Mouse (Mus musculus): ENCODE measurements around the gene Cep112. TPM values are rescaled to one million over a fixed set of nuclear protein-coding genes. Genes with fewer than 3 reads are reported as not detected.

The Cep112 gene
- polyA plus RNA-seq, 1 experiment: 1.3 TPM

DNA sequence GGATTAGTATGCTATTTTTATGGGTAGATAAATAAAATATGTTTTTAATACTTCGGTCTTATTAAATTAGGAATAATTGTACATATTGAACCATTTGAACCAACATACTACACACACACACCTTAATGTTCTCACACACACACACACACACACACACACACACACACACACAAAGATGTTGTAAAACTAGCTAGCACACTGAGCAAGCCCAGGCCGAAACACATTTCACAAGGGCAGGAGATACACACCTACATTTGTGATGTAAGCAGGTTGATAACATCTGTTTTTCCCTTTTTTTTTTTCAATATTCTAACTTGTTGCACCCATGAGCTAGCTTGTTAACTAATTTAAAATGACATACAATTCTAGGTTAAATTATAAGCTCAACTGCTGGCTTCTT lies 327.8 kb downstream of the Cep112 start:
- no peaks in the 10 kb centered on the region for H3K27me3 ChIP-seq (ENCODE audit: control insufficient read depth, insufficient read depth, low read length)
- WGBS: 89% methylated on average over 2 of the region's 2 CpGs
- peaks cover 5% of the 10 kb centered on the region; the same call in 1 of the 2 replicates for H3K4me1 ChIP-seq (ENCODE audit: control insufficient read depth, insufficient read depth, low read length)
- no peak for DNase-seq
- no peak for TF ChIP-seq CTCF (IDR thresholded peaks at IDR 0.05; ENCODE audit: borderline replicate concordance, insufficient read depth, low read depth, low read length)
- no peak for TF ChIP-seq POLR2A (IDR thresholded peaks at IDR 0.05; ENCODE audit: borderline replicate concordance, insufficient read depth, low read length)
- no peak overlapping the region for H3K27ac ChIP-seq (ENCODE audit: insufficient read depth, low read length)
- no peak overlapping the region for H3K4me3 ChIP-seq (replicated peaks; ENCODE audit: insufficient read depth, low read depth, low read length)

DNA sequence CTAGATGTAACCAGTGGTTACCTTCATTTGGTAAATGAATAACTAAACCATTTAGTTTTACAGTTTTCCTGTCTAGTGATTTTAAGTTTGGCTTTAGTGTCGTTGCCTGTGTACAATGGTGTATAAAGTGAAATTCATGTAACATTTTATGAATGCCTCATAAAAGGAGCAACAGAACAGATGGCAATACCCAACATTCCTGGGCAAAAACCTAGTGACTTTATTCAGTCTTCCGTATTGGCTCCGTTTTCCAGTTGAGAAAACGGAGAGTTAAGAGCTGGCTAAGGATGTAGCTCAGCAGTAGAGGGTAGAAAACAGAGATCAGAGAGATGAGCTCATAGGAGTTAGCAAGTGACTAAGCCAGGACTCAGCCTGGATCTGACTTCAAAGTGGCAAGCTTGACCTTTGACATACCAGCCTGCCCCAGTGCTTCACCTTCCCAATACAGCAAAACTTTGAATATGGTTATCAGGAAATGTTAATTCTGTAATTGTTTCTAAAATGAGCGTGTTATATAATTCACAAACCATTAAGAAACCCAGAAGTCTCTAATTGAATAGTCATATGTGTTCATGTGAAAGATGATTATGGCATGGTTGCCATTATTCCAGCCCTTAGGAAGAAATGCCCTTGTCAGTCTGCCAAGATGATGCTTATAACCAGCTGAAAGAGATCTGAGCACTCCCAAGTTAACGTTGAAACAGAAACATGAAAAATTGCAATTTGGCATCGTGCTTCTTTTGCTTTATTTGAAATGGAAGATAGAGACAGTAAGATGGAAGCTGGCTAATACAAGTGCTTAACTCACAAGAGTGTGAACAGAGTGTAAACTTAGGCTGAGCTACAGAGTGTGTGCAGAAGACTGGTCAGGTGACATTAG lies 328.6 kb downstream of the Cep112 start:
- H3K4me3 ChIP-seq (replicated peaks; ENCODE audit: insufficient read depth, low read depth, low read length): no peak overlapping the region
- TF ChIP-seq CTCF (IDR thresholded peaks at IDR 0.05; ENCODE audit: borderline replicate concordance, insufficient read depth, low read depth, low read length) (no peak), POLR2A (IDR thresholded peaks at IDR 0.05; ENCODE audit: borderline replicate concordance, insufficient read depth, low read length) (no peak)
- WGBS: 42% methylated on average over 7 of the region's 7 CpGs
- H3K4me1 ChIP-seq (ENCODE audit: control insufficient read depth, insufficient read depth, low read length): peaks cover 5% of the 10 kb centered on the region; the same call in 1 of the 2 replicates
- DNase-seq: no peak
- no peak overlapping the region for H3K27ac ChIP-seq (ENCODE audit: insufficient read depth, low read length)
- no peaks in the 10 kb centered on the region for H3K27me3 ChIP-seq (ENCODE audit: control insufficient read depth, insufficient read depth, low read length)

DNA sequence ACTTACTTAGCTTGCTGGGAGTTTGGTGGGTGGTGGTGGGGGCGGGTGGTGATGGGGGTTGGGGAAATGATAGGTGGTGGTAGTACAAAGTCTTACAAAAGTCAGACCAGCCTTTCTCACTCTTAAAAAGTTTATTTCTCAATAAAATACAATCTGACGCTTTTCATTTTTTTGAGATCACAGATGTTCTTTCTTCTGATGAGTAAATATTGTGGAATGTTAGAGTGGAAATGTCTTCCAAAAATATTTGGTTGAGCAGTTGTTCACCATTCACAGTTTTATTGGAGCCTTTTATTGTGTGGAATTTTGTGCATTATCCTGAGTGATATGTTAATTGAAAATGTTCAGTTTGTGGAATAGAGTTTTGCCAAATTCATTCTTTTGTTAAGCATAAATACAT lies 332.2 kb downstream of the Cep112 start:
- H3K27ac ChIP-seq (ENCODE audit: insufficient read depth, low read length): no peak overlapping the region
- 96% methylated on average over 2 of the region's 2 CpGs for WGBS
- no peak for DNase-seq

DNA sequence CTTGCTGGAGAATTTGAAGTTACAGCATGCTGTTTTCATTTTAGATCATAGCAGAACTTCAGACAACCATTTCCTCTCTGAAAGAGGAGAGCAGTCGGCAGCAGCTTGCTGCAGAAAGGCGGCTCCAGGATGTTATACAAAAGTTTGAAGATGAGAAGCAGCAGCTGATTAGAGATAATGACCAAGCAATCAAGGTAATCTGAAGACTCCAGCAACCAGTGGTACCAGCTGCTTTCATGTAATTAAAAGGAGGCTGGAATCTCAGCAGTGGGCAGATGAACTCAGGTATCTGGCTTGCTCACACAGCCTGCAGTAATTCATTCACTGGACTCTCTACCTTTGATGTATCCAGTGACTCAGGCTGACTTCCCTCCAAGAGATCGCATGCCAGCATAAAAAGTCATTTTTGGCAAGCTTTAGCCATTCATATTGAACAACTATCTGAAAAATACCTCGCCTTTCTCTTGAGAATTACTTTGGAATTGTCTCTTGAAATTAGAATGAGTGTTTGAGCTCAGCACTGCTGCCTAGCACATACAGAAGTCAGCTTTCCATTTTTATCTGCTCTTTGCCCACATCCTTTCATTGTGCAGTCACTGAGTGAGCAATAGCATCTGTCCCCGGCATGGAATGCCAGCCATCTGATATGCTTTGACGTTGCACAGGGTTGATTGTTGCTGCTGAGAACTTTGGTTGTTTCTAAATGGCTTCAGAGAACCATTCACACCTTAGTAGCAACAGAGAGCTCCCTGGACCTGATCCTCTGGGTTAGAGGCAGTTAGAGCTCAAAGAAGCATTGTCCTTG lies 332.8 kb downstream of the Cep112 start:
- DNase-seq: no peak
- no peak for TF ChIP-seq CTCF (IDR thresholded peaks at IDR 0.05; ENCODE audit: borderline replicate concordance, insufficient read depth, low read depth, low read length)
- no peak for TF ChIP-seq POLR2A (IDR thresholded peaks at IDR 0.05; ENCODE audit: borderline replicate concordance, insufficient read depth, low read length)
- 46% methylated on average over 6 of the region's 6 CpGs for WGBS
- no peak overlapping the region for H3K4me3 ChIP-seq (replicated peaks; ENCODE audit: insufficient read depth, low read depth, low read length)
- no peaks in the 10 kb centered on the region; the same call in 1 of the 2 replicates for H3K4me1 ChIP-seq (ENCODE audit: control insufficient read depth, insufficient read depth, low read length)
- no peaks in the 10 kb centered on the region for H3K27me3 ChIP-seq (ENCODE audit: control insufficient read depth, insufficient read depth, low read length)
- no peak overlapping the region for H3K27ac ChIP-seq (ENCODE audit: insufficient read depth, low read length)

More for the DNA sequence above, 332.2 kb downstream of the Cep112 start:
- TF ChIP-seq CTCF (IDR thresholded peaks at IDR 0.05; ENCODE audit: borderline replicate concordance, insufficient read depth, low read depth, low read length) (no peak), POLR2A (IDR thresholded peaks at IDR 0.05; ENCODE audit: borderline replicate concordance, insufficient read depth, low read length) (no peak)
- no peak overlapping the region for H3K4me3 ChIP-seq (replicated peaks; ENCODE audit: insufficient read depth, low read depth, low read length)
- no peaks in the 10 kb centered on the region; the same call in 1 of the 2 replicates for H3K4me1 ChIP-seq (ENCODE audit: control insufficient read depth, insufficient read depth, low read length)
- H3K27me3 ChIP-seq (ENCODE audit: control insufficient read depth, insufficient read depth, low read length): no peaks in the 10 kb centered on the region

DNA sequence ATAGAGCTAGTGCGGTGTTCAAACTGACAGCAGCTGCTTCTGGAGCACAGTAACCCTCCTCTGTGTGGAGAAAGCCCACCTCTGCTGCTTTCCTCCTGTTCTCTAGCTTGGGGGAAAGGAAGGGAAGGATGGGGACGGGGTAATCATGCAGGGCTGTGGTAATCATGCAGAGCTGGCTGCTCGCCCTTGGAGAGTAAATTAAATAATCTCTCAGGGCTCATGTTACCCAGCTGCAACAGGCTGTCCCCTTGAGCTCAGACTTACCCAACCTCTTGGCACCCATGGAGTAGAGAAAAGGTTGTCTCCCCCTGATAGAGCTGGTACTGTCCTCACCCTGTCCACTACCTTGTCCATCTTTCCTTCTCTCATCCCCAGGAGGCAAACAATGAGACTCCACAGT lies 345.1 kb downstream of the Cep112 start:
- no peak for DNase-seq
- H3K4me1 ChIP-seq (ENCODE audit: control insufficient read depth, insufficient read depth, low read length): no peaks in the 10 kb centered on the region
- WGBS: 44% methylated on average over 3 of the region's 3 CpGs

DNA sequence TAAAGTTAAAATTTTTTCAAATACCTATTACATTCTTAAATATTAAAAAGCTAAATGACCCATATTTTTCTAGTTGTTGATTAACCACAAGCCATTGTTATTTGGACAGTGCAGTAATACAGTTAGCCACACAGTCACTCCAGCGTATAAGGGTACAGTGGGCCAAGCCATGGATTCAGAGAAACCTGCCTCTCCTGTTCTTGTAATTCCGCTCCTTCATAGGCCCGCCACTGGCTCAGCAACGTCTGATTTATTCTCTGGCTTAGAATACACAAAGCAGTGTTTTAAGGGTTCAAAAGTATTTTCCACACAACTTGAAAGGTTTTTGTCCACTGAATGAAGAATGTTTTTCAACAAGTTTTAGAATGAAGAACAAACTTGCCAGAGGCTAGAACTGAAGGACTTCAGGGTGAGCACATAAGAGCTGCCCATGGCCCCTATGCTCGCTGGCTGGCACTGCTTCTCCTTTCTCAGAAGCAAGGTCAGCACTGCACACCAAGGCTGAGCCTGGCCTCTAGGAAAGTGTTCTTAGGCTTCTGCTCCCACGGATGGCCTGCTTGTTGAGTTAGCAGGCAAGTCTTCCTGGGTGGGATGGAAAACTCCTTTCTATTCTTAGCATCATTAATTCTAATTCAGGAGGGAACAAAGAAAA lies 349.2 kb downstream of the Cep112 start:
- no peaks in the 10 kb centered on the region for H3K4me1 ChIP-seq (ENCODE audit: control insufficient read depth, insufficient read depth, low read length)

More for the DNA sequence above, 345.1 kb downstream of the Cep112 start:
- H3K4me3 ChIP-seq (replicated peaks; ENCODE audit: insufficient read depth, low read depth, low read length): no peak overlapping the region
- TF ChIP-seq POLR2A (IDR thresholded peaks at IDR 0.05; ENCODE audit: borderline replicate concordance, insufficient read depth, low read length): no peak
- TF ChIP-seq CTCF (IDR thresholded peaks at IDR 0.05; ENCODE audit: borderline replicate concordance, insufficient read depth, low read depth, low read length): no peak
- no peak overlapping the region for H3K27ac ChIP-seq (ENCODE audit: insufficient read depth, low read length)
- H3K27me3 ChIP-seq (ENCODE audit: control insufficient read depth, insufficient read depth, low read length): no peaks in the 10 kb centered on the region

DNA sequence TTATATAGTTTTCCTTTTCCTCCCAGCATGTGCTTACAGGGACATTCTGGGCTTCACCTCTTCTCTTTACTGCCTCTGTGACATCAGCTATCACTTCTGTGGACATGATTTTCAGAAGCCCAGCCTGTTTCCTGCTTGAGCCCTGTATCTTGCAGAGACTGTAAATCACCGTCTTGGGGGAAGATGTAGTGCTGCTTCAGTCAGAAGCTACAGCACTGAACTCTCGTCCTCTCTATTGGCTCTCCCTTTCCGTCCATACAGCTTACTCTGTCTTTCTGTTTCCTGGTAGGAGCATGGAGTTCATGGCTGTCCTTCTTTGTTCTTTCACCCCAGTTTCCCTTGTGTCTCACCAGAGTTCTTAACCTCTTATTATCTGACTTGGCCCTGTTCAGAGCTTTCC lies 352.2 kb downstream of the Cep112 start:
- H3K27ac ChIP-seq (ENCODE audit: insufficient read depth, low read length): no peak overlapping the region
- WGBS: 82% methylated on average over 3 of the region's 3 CpGs
- no peak for DNase-seq
- H3K4me3 ChIP-seq (replicated peaks; ENCODE audit: insufficient read depth, low read depth, low read length): no peak overlapping the region
- H3K27me3 ChIP-seq (ENCODE audit: control insufficient read depth, insufficient read depth, low read length): no peaks in the 10 kb centered on the region
- no peaks in the 10 kb centered on the region for H3K4me1 ChIP-seq (ENCODE audit: control insufficient read depth, insufficient read depth, low read length)
- TF ChIP-seq CTCF (IDR thresholded peaks at IDR 0.05; ENCODE audit: borderline replicate concordance, insufficient read depth, low read depth, low read length) (no peak), POLR2A (IDR thresholded peaks at IDR 0.05; ENCODE audit: borderline replicate concordance, insufficient read depth, low read length) (no peak)

More for the DNA sequence above, 349.2 kb downstream of the Cep112 start:
- Histone ChIP-seq H3K27me3 (ENCODE audit: control insufficient read depth, insufficient read depth, low read length) (no peaks in the 10 kb centered on the region), H3K27ac (ENCODE audit: insufficient read depth, low read length) (no peak overlapping the region), H3K4me3 (replicated peaks; ENCODE audit: insufficient read depth, low read depth, low read length) (no peak overlapping the region)
- TF ChIP-seq CTCF (IDR thresholded peaks at IDR 0.05; ENCODE audit: borderline replicate concordance, insufficient read depth, low read depth, low read length) (no peak), POLR2A (IDR thresholded peaks at IDR 0.05; ENCODE audit: borderline replicate concordance, insufficient read depth, low read length) (no peak)
- no peak for DNase-seq
- WGBS: 83% methylated on average over 6 of the region's 6 CpGs

All from cerebellum, adult 2 months (tissue).